Mouse (Mus musculus): ENCODE measurements around the gene Uimc1.
A peak's percentile ranks its signal among the peaks of the same experiment; 100 is the strongest.

Uimc1 gene

GRCm38 (mm10) chr13:54992215-54992614, 107.9 kb downstream of the Uimc1 start:
- DNase-seq: no peak

GRCm38 (mm10) chr13:54988181-54988760, 111.8 kb downstream of the Uimc1 start:
- no peak for DNase-seq

- DNase-seq: no peak
Measured at GRCm38 (mm10) chr13:54987405-54987804, 112.7 kb downstream of the Uimc1 start.

GRCm38 (mm10) chr13:54983614-54984013, 116.5 kb downstream of the Uimc1 start:
- peak in 1 of 2 experiments; percentile 42 for DNase-seq

- no peak for DNase-seq
Measured at GRCm38 (mm10) chr13:54983001-54983400, 117.1 kb downstream of the Uimc1 start.

GRCm38 (mm10) chr13:54980957-54981356, 119.1 kb downstream of the Uimc1 start:
- DNase-seq: peak in 1 of 2 experiments; percentile 54

GRCm38 (mm10) chr13:54978804-54979203, 121.3 kb downstream of the Uimc1 start:
- peak; percentile 60 to 66 for DNase-seq

All from cerebellum, postnatal 36 days (tissue).